Mouse (Mus musculus) stomach, postnatal 0 days (tissue): ENCODE measurements at regions not wholly inside any gene's neighbourhood (a gene's known extent, or its start where the extent isn't known, plus 50 kb on each side); places are given as distances from the start of the nearest gene placed in this dataset.

ENCODE experiments used
- CTCF ChIP-seq: IDR thresholded peaks from 2 replicates; pipeline ENCODE4 v1.5.1; 2016; ENCODE audit warnings: antibody characterized with exemption, low read depth, mild to moderate bottlenecking, moderate library complexity
- EP300 ChIP-seq: optimal IDR thresholded peaks from 2 replicates; pipeline ENCODE3; 2016; ENCODE audit warnings: antibody characterized with exemption

DNA sequence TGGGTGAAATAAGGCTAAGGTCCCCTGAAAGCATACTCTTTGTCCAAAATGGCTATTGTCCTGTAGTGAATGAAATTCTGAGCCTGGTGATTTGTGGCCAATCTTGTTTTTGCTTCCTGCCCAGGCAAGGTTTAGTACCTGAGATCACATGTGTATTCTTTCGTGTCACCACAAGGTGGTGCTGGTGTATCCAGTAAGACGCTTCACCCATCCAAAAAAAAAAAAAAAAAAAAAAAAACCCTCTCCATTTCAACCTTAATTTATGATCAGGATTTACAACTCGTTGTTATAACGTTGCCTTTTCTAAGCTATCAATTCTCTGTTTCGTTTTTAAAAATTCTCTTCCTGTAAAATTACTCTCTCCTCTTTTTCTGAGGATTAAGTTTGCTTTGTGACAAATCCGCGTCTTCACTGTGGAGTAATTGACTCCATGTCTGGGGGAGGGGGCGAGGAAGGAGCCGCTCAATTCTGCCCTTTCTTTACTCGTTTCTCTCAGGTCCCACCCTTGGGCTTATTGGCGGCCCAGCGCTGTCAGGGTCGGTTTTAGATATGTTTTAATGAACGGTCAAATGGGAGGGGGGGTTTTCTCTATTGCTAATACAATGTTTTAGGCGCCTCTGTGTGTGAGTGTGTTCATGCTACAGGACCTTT lies 217.0 kb downstream of the Igsf11 start:
- TF ChIP-seq CTCF (peak; percentile 78), EP300 (no peak)
